Mouse (Mus musculus) ES-E14 (cell line): ENCODE data around the gene Pigz. TPM values are rescaled to one million over a fixed set of nuclear protein-coding genes. Genes with fewer than 3 reads are reported as not detected.

Experiments used
- DNase-seq: peaks from one replicate; pipeline ENCODE4 v3.0.0-alpha.2; 2013; ENCODE audit warnings: low read depth, low spot score
- H3K27ac ChIP-seq: 2 replicates; pipeline ENCODE4 v1.5.1; 2012; ENCODE audit warnings: low read depth, mild to moderate bottlenecking, low read length, moderate library complexity, mixed read lengths; ENCODE audit not compliant: poor library complexity, insufficient read depth, severe bottlenecking
- H3K36me3 ChIP-seq: 2 replicates; pipeline ENCODE4 v1.6.1; 2012; ENCODE audit warnings: mild to moderate bottlenecking, low read length, moderate library complexity, mixed read lengths; ENCODE audit not compliant: control insufficient read depth, poor library complexity, insufficient read depth, severe bottlenecking
- H3K4me1 ChIP-seq, 2 experiments: fragments of 150-350 bp in 1 of 2; sonication (generic) in 1 of 2; 2 replicates each; pipeline ENCODE4 v1.6.1; 2012; ENCODE audit warnings: low read length in 2 of 2, mild to moderate bottlenecking in 1 of 2, mixed read lengths in 1 of 2; ENCODE audit not compliant: control insufficient read depth in 2 of 2, insufficient read depth in 2 of 2, poor library complexity in 1 of 2
- H3K4me3 ChIP-seq, 2 experiments: fragments of 150-350 bp in 1 of 2; sonication (generic) in 1 of 2; 2 replicates each; pipeline ENCODE4 v1.5.1; 2012; ENCODE audit warnings: low read length in 2 of 2, low read depth in 1 of 2, mild to moderate bottlenecking in 1 of 2, mixed read lengths in 1 of 2; ENCODE audit not compliant: insufficient read depth in 1 of 2, poor library complexity in 1 of 2, severe bottlenecking in 1 of 2
- H3K9ac ChIP-seq: 2 replicates; pipeline ENCODE4 v1.6.1; 2012; ENCODE audit warnings: low read depth, mild to moderate bottlenecking, low read length, mixed read lengths; ENCODE audit not compliant: poor library complexity, insufficient read depth, severe bottlenecking
- H3K9me3 ChIP-seq: fragments of 150-350 bp; sonication (generic); 2 replicates; pipeline ENCODE4 v1.6.1; 2012; ENCODE audit warnings: low read depth, mild to moderate bottlenecking, low read length; ENCODE audit not compliant: control insufficient read depth, insufficient read depth
- CHD2 ChIP-seq: IDR thresholded peaks from 2 replicates; pipeline ENCODE4 v1.6.1; 2014; ENCODE audit warnings: mild to moderate bottlenecking, low read depth, low read length, inconsistent platforms
- HCFC1 ChIP-seq: IDR thresholded peaks from 2 replicates; pipeline ENCODE4 v1.6.1; 2012; ENCODE audit warnings: low read length, inconsistent platforms, borderline replicate concordance; ENCODE audit not compliant: insufficient read depth
- MAFK ChIP-seq: IDR thresholded peaks from 2 replicates; pipeline ENCODE4 v1.6.1; 2014; ENCODE audit warnings: mild to moderate bottlenecking, low read depth, low read length, inconsistent platforms; ENCODE audit not compliant: insufficient read depth
- ZC3H11A ChIP-seq: IDR thresholded peaks from 2 replicates; pipeline ENCODE4 v1.6.1; 2012; ENCODE audit warnings: low read depth, mild to moderate bottlenecking, inconsistent platforms, low read length, borderline replicate concordance
- ZNF384 ChIP-seq: IDR thresholded peaks from 2 replicates; pipeline ENCODE4 v1.6.1; 2012; ENCODE audit warnings: low read depth, low read length, inconsistent platforms
- in situ Hi-C, 2 experiments: fragments of 600-800 bp; cut with MboI; formaldehyde crosslinking; loops; one replicate each; pipeline ENCODE4 v1.15.1; 2025; ENCODE audit warnings: low sequenced_read_pairs in 2 of 2, inconsistent platforms in 1 of 2; ENCODE audit not compliant: unreplicated experiment in 2 of 2
- total RNA-seq: library from RNA; depleted of rRNA; stranded (reverse); fragments of 300-350 nt; gene quantifications from 2 replicates; pipeline ENCODE4 v1.2.3, GENCODE M21; 2012

Gene Pigz
- total RNA-seq, 1 experiment: 0.71 TPM

DNA sequence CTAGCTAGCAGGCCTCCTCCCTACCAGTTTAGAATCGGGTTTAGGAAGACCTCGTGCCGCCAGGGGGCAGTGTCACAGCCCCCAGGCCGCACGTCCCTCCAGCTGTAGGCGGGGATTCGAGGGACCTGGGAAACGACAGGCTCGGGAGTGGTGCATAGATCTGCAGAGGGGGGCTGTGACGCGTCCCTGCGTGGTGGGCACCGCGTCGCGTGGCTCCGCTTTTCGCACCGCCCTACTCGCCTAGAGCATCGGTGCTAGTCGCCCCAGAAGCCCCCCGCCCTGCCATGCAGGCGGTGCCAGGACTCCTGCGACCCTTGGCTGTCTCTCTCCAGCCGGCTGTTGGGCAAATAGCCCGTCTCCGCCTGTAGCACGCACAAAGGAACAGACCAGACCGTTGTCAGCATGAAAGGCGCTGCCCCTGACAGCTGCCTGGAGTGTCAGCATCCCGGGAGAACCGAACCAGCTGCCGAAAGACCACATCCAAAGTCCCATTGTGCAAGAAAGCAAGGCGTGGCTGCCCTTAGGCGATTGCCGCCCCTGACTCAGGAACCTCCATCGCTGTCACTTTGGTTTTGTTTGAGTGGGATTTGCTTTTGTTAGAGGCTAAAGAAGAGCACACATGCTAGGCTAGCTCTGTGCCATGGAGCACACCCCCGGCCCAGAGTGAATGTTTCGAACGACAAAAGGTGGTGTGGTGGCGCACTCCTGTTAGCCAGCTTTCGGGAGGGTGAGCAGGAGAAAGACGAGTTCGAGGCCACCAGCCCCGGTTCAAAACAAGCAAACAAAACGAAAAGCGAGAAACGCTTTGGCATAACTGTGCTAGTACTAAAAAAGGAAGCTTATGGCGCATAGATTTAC, 582 bp upstream of the Pigz start:
- H3K4me3 ChIP-seq: peak overlapping the region; percentile 63 to 75
- in situ Hi-C loops: no loop called here
- TF ChIP-seq HCFC1 (no peak), ZC3H11A (no peak), CHD2 (no peak), MAFK (no peak), ZNF384 (no peak)
- no peaks in the 10 kb centered on the region for H3K9me3 ChIP-seq
- H3K4me1 ChIP-seq: peaks cover 0 to 21% of the 10 kb centered on the region in 2 experiments; a peak in 2 of 4 replicates
- H3K27ac ChIP-seq: no peak overlapping the region
- DNase-seq: peak; percentile 86
- peak overlapping the region; percentile 9; the same call in 1 of the 2 replicates for H3K9ac ChIP-seq
- H3K36me3 ChIP-seq: no peaks in the 10 kb centered on the region

DNA sequence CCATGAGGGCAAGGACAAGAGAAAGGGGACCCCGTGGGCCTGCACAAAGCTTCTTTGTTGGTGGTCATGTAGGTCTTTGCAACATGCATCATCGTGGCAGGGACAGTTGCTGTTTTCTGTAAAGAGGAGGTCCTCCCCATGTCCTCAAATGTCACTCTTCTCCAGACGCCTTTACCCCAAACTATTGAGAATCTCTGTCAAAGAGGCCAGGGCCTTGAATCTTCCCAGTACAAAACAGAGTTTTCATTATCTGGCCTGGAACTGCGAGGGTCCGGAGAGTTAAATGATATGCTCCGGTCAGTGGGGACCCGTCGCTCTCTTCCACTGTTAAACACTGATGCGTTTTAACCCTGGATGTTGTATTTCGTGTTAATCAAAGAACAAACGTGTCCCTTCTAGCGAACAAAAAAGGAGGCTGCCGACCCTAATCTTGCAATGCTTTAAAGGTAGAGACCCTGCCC, 929 bp downstream of the Pigz start:
- peak overlapping the region in 1 of 2 experiments; percentile 44; a peak in 1 of 4 replicates for H3K4me3 ChIP-seq
- peaks cover 0 to 18% of the 10 kb centered on the region in 2 experiments; a peak in 2 of 4 replicates for H3K4me1 ChIP-seq
- no peak overlapping the region for H3K9ac ChIP-seq
- H3K9me3 ChIP-seq: no peaks in the 10 kb centered on the region
- TF ChIP-seq ZNF384: no peak
- TF ChIP-seq MAFK: no peak
- no peak for TF ChIP-seq CHD2
- TF ChIP-seq ZC3H11A: no peak
- no peak for TF ChIP-seq HCFC1
- H3K27ac ChIP-seq: no peak overlapping the region
- in situ Hi-C loops: no loop called here
- no peak for DNase-seq
- H3K36me3 ChIP-seq: no peaks in the 10 kb centered on the region

DNA sequence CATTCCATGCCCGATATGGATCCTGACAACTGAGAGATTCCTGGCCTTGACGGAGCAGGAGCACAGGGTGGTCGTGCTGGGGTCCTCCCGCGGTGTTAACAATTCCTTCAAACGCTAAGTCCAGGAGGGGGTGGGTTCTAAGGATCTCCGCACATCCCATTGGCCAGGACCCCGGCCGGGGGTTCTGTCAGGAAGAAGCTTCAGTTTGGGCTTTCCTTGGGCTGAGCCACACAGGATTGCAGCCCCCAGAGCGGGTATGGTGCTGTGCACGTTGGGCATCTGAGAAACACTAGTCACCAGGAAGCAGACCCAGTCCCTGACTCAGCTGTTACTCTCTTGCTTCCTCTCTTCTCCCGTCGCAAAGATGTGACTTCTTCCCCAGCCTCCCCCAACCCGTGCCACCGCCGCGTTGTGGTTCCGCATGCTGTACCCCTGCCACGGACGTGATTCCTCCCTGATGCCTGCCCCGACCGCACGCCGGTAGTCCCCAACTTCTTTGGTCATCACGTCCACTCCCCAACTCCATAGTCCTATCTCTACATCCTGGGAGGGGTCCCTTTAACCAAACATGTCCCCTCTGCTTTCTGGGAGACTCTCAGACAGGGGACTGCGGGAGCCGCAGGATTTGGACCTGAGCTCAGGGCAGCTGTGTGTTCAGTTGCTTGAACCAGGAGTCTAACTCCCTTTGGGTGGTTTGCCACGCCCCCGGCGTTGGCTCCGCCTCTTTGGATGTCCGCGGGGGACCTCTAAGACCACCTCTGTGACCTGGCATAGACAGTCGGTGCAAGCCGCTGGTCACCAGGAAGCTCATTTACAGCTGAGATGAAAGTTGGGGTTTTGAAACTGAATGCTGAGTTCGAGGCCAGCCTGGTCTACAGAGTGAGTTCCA, 1.7 kb downstream of the Pigz start:
- H3K36me3 ChIP-seq: no peaks in the 10 kb centered on the region
- H3K27ac ChIP-seq: no peak overlapping the region
- 0 out of 2 replicates have a peak overlapping the region, but pooled peaks have one; percentile 2 for H3K9ac ChIP-seq
- peaks cover 0 to 15% of the 10 kb centered on the region in 2 experiments; a peak in 2 of 4 replicates for H3K4me1 ChIP-seq
- TF ChIP-seq HCFC1 (no peak), ZNF384 (no peak), ZC3H11A (no peak), MAFK (no peak), CHD2 (no peak)
- in situ Hi-C loops: no loop called here
- H3K4me3 ChIP-seq: peak overlapping the region; percentile 44 to 45; a peak in 2 of 4 replicates
- no peak for DNase-seq
- H3K9me3 ChIP-seq: no peaks in the 10 kb centered on the region

DNA sequence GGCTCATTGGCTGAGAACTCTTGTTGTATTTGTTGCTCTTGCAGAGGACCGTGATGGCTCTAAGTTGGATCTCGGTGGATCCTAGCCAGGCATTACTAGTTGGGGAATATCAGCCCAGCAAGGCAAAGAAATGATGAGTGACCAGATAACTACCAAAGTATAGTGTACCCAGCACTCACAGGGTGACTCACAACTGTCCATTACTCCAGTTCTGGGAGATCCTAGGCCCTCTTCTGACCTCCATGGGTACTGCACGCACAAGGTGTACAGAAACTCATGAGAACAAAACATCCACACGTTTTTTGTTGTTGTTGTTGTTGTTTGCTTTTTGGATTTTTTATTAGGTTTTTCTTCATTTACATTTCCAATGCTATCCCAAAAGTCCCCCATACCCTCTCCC, 2.9 kb downstream of the Pigz start:
- Histone ChIP-seq H3K9me3 (no peaks in the 10 kb centered on the region), H3K4me1 (peaks cover 0 to 14% of the 10 kb centered on the region in 2 experiments; a peak in 2 of 4 replicates), H3K36me3 (no peaks in the 10 kb centered on the region), H3K9ac (no peak overlapping the region), H3K4me3 (no peak overlapping the region), H3K27ac (no peak overlapping the region)
- in situ Hi-C loops: no loop called here
- DNase-seq: no peak
- TF ChIP-seq ZC3H11A (no peak), HCFC1 (no peak), ZNF384 (no peak), MAFK (no peak), CHD2 (no peak)
